8 mouse cellular contexts compared by ENCODE assay signal in genomic region chr16:97851741-97852319, GRCm38 (mm10). TPM values are rescaled to one million over a fixed set of nuclear protein-coding genes. Genes with fewer than 3 reads are reported as not detected.
DNase-seq lines count a peak whose midpoint lies in the region; ATAC-seq and TF ChIP-seq lines count a peak whose summit lies in the region.

Prdm15 (minus strand) TSS chr16:97851850.

- peaks cover 27% of the 10 kb centered on the region for H3K79me3 ChIP-seq in C2C12 (ENCODE audit: low read depth)

- peak within 1 kb of the TSS; percentile 99 for H3ac ChIP-seq in C2C12 (ENCODE audit: control insufficient read depth, insufficient read length, low read depth)

- H3K4me1 ChIP-seq in embryonic fibroblast, embryonic 13.5 days (ENCODE audit: control insufficient read depth, insufficient read depth, low read length), result peaks cover 4% of the 10 kb centered on the region; the same call in 1 of the 2 replicates
- no peaks in the 10 kb centered on the region for H3K4me1 ChIP-seq in heart, embryonic 11.5 days (ENCODE audit: control insufficient read depth, insufficient read depth, low read length)
- peaks cover 22% of the 10 kb centered on the region for H3K4me1 ChIP-seq in kidney, embryonic 15.5 days
- H3K4me1 ChIP-seq in limb, embryonic 15.5 days, result peaks cover 16% of the 10 kb centered on the region
- H3K4me1 ChIP-seq in midbrain, postnatal 0 days (ENCODE audit: insufficient read depth, low read length), result no peaks in the 10 kb centered on the region

- H3K79me2 ChIP-seq in C2C12 (ENCODE audit: control insufficient read depth, insufficient read depth), result peaks cover 44% of the 10 kb centered on the region

- peak within 1 kb of the TSS; percentile 76 for H3K4me3 ChIP-seq in C2C12 (ENCODE audit: insufficient read depth, poor library complexity, severe bottlenecking)
- peak within 1 kb of the TSS; percentile 87 for H3K4me3 ChIP-seq in embryonic fibroblast, embryonic 13.5 days (ENCODE audit: insufficient read depth, low read length)
- H3K4me3 ChIP-seq in heart, embryonic 11.5 days (ENCODE audit: low read depth, low read length), result peak within 1 kb of the TSS; percentile 94
- H3K4me3 ChIP-seq in kidney, embryonic 15.5 days (replicated peaks), result peak within 1 kb of the TSS; percentile 88
- peak within 1 kb of the TSS; percentile 92 for H3K4me3 ChIP-seq in limb, embryonic 15.5 days
- H3K4me3 ChIP-seq in midbrain, postnatal 0 days (ENCODE audit: low read depth, low read length), result peak within 1 kb of the TSS; percentile 75

- no peak for TF ChIP-seq CTCF in C2C12 (IDR thresholded peaks at IDR 0.05; ENCODE audit: control insufficient read depth, insufficient read depth, insufficient read length)
- TF ChIP-seq CTCF in embryonic fibroblast, embryonic 13.5 days (IDR thresholded peaks at IDR 0.05; ENCODE audit: borderline replicate concordance, insufficient read depth, low read length), result no peak
- no peak for TF ChIP-seq CTCF in midbrain, postnatal 0 days (IDR thresholded peaks at IDR 0.05)

- peak within 1 kb of the TSS; percentile 85 for H3K4me2 ChIP-seq in heart, embryonic 11.5 days
- H3K4me2 ChIP-seq in kidney, embryonic 15.5 days, result peak within 1 kb of the TSS; percentile 76
- H3K4me2 ChIP-seq in limb, embryonic 15.5 days, result peak within 1 kb of the TSS; percentile 58
- peak within 1 kb of the TSS; percentile 71 for H3K4me2 ChIP-seq in midbrain, postnatal 0 days (ENCODE audit: low read depth, low read length, poor library complexity, severe bottlenecking)

- peak within 1 kb of the TSS; percentile 99 for H3K9ac ChIP-seq in heart, embryonic 11.5 days (ENCODE audit: low read depth, low read length)
- H3K9ac ChIP-seq in kidney, embryonic 15.5 days, result peak within 1 kb of the TSS; percentile 100
- peak within 1 kb of the TSS; percentile 100 for H3K9ac ChIP-seq in limb, embryonic 15.5 days
- peak within 1 kb of the TSS; percentile 94 for H3K9ac ChIP-seq in midbrain, postnatal 0 days (replicated peaks; ENCODE audit: low read length, poor library complexity, severe bottlenecking)

- 2% methylated on average over 31 of the region's 31 CpGs for WGBS in heart, embryonic 11.5 days (ENCODE audit: insufficient replicate concordance)
- WGBS in kidney, embryonic 15.5 days, result under 1% methylated on average over 30 of the region's 31 CpGs
- under 1% methylated on average over 31 of the region's 31 CpGs for WGBS in limb, embryonic 15.5 days
- WGBS in midbrain, postnatal 0 days, result 1% methylated on average over 31 of the region's 31 CpGs

- DNase-seq in brain, adult 2 months (ENCODE audit: low read depth, low spot score), result peak; percentile 94
- peak; percentile 86 for DNase-seq in midbrain, postnatal 0 days (ENCODE audit: low spot score)
- DNase-seq in spleen, postnatal 4 days (ENCODE audit: low spot score in 2 of 2), result peak; percentile 84 to 93

- peaks cover 8% of the 10 kb centered on the region for H3K36me3 ChIP-seq in C2C12 (ENCODE audit: control insufficient read depth, insufficient read depth)
- H3K36me3 ChIP-seq in heart, embryonic 11.5 days (ENCODE audit: control insufficient read depth, insufficient read depth, low read length), result no peaks in the 10 kb centered on the region
- peaks cover 10% of the 10 kb centered on the region; the same call in 1 of the 2 replicates for H3K36me3 ChIP-seq in kidney, embryonic 15.5 days
- peaks cover 4% of the 10 kb centered on the region; the same call in 1 of the 2 replicates for H3K36me3 ChIP-seq in limb, embryonic 15.5 days
- no peaks in the 10 kb centered on the region for H3K36me3 ChIP-seq in midbrain, postnatal 0 days (ENCODE audit: insufficient read depth, low read length)

- peak; percentile 84 for ATAC-seq in heart, embryonic 11.5 days (replicated peaks; ENCODE audit: insufficient number of reproducible peaks, low FRiP score, low TSS enrichment)
- peak; percentile 93 for ATAC-seq in kidney, embryonic 15.5 days (replicated peaks; ENCODE audit: low FRiP score)
- peak; percentile 79 for ATAC-seq in limb, embryonic 15.5 days (ENCODE audit: insufficient number of reproducible peaks, low FRiP score, low TSS enrichment, low read depth)
- peak; percentile 88 for ATAC-seq in midbrain, postnatal 0 days (ENCODE audit: low FRiP score)

- H3K9me3 ChIP-seq in heart, embryonic 11.5 days (replicated peaks; ENCODE audit: control insufficient read depth, low read length), result no peaks in the 10 kb centered on the region
- H3K9me3 ChIP-seq in kidney, embryonic 15.5 days (replicated peaks), result no peaks in the 10 kb centered on the region
- H3K9me3 ChIP-seq in limb, embryonic 15.5 days, result no peaks in the 10 kb centered on the region
- H3K9me3 ChIP-seq in midbrain, postnatal 0 days (ENCODE audit: low read length), result no peaks in the 10 kb centered on the region

- TF ChIP-seq POLR2A in embryonic fibroblast, embryonic 13.5 days (IDR thresholded peaks at IDR 0.05; ENCODE audit: low read depth, low read length), result peak; percentile 68

- H3K27ac ChIP-seq in embryonic fibroblast, embryonic 13.5 days (ENCODE audit: insufficient read depth, low read length), result peak within 1 kb of the TSS; percentile 76
- H3K27ac ChIP-seq in heart, embryonic 11.5 days (ENCODE audit: low read depth, low read length), result peak within 1 kb of the TSS; percentile 98
- H3K27ac ChIP-seq in kidney, embryonic 15.5 days, result peak within 1 kb of the TSS; percentile 99
- H3K27ac ChIP-seq in limb, embryonic 15.5 days, result peak within 1 kb of the TSS; percentile 100
- peak within 1 kb of the TSS; percentile 99 for H3K27ac ChIP-seq in midbrain, postnatal 0 days (ENCODE audit: low read depth, low read length)

- H3K27me3 ChIP-seq in C2C12 (ENCODE audit: control insufficient read depth, insufficient read depth, insufficient read length), result no peaks in the 10 kb centered on the region
- H3K27me3 ChIP-seq in heart, embryonic 11.5 days (ENCODE audit: control insufficient read depth, insufficient read depth, low read length), result no peaks in the 10 kb centered on the region
- H3K27me3 ChIP-seq in kidney, embryonic 15.5 days, result no peaks in the 10 kb centered on the region
- H3K27me3 ChIP-seq in limb, embryonic 15.5 days, result no peaks in the 10 kb centered on the region
- H3K27me3 ChIP-seq in midbrain, postnatal 0 days (ENCODE audit: insufficient read depth, low read length), result no peaks in the 10 kb centered on the region

TF ChIP-seq in C2C12, 6 proteins besides CTCF, POLR2A, EP300 and RAD21:
- TF ChIP-seq MAX (IDR thresholded peaks at IDR 0.05), result no peak
- TF ChIP-seq MYOD1 (IDR thresholded peaks at IDR 0.05; ENCODE audit: control insufficient read depth, insufficient read length, low read depth), result no peak
- no peak for TF ChIP-seq MYOG (IDR thresholded peaks at IDR 0.05; ENCODE audit: control insufficient read depth, extremely low read depth, insufficient read length)
- no peak for TF ChIP-seq USF1 (IDR thresholded peaks at IDR 0.05; ENCODE audit: low read depth)
- no peak for TF ChIP-seq FOSL1 (IDR thresholded peaks at IDR 0.05; ENCODE audit: insufficient read depth, low read length, poor library complexity, severe bottlenecking)
- no peak for TF ChIP-seq CEBPB (IDR thresholded peaks at IDR 0.05; ENCODE audit: low read depth)
TF ChIP-seq in C2C12: peak in this region for 0.

RNA-seq across cellular contexts. Expression of gene Prdm15, which starts in this region (rescaled TPM):
- 4.4 TPM for polyA plus RNA-seq in C2C12 (2012; fragmentation: generic; extraction: Trizol)
- 8.2 and 9.8 TPM in 2 replicates for polyA plus RNA-seq in embryonic fibroblast, embryonic 13.5 days (2011; ENCODE audit: insufficient read length, low read depth, missing spikeins)
- 6.2 and 7.9 TPM in 2 replicates for polyA plus RNA-seq in heart, embryonic 11.5 days (2014; fragmentation: Nextera tagmentation; extraction: Ambion mirVana)
- 9.7 and 11.6 TPM in 2 replicates for polyA plus RNA-seq in kidney, embryonic 15.5 days (2015; fragmentation: Nextera tagmentation; extraction: Ambion mirVana)
- polyA plus RNA-seq in limb, embryonic 15.5 days (2015; fragmentation: Nextera tagmentation; extraction: Ambion mirVana), result 9.0 and 10.2 TPM in 2 replicates
- 6.2 and 12.9 TPM in 2 replicates for total RNA-seq in midbrain, postnatal 0 days (2014; rRNA removed)
- polyA plus RNA-seq in midbrain, postnatal 0 days (2015; fragmentation: Nextera tagmentation; extraction: Ambion mirVana), result 4.6 and 5.6 TPM in 2 replicates

Comparison
In these comparisons a context has a peak if more than half of its experiments do, and no peak if none do; other contexts are left out.
1. Peak in every context shown above with its lines: DNase-seq, ATAC-seq, H3K4me3 ChIP-seq and H3K27ac ChIP-seq.